Mouse (Mus musculus) thymus, adult 2 months (tissue): ENCODE measurements around the gene Dgkh.

Source experiments
- CTCF ChIP-seq: fragments of 200-500 bp; IDR thresholded peaks from 2 replicates; pipeline ENCODE4 v1.5.1; 2012; ENCODE audit warnings: mild to moderate bottlenecking, control low read depth, low read length, moderate library complexity, borderline replicate concordance; ENCODE audit not compliant: control insufficient read depth, poor library complexity, insufficient read depth; ENCODE audit errors: extremely low read depth
- POLR2A ChIP-seq: fragments of 200-500 bp; IDR thresholded peaks from 2 replicates; pipeline ENCODE4 v1.6.1; 2012; ENCODE audit warnings: mild to moderate bottlenecking, low read length, control low read depth, moderate library complexity; ENCODE audit not compliant: control insufficient read depth, poor library complexity, insufficient read depth; ENCODE audit errors: extremely low read depth

DNA sequence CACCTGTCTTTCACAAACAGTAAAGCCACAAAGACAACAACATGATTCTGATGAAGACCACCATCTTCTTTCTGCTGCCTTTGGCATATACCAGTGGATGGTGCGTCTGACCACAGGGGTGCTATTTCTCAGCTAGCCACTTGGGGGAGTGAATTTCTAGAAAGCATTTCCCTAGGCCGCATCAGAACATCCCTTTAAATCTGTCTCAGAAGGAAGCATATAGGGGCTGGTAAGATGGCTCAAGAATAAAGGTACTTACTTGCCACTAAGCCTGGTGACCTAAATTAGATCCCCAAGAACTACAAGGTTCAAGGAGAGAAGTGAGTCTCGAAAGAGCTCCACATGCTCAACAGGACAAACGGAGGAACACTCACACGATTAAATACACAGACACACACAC, 119.0 kb downstream of the Dgkh start:
- TF ChIP-seq CTCF (no peak), POLR2A (no peak)
